Mouse (Mus musculus): ENCODE results near the gene 6430571L13Rik. TPM values are rescaled to one million over a fixed set of nuclear protein-coding genes. Genes with fewer than 3 reads are reported as not detected.
"Not testable (repeated sequence)": the region's sequence is repeated elsewhere in the genome, so short reads cannot be mapped to it uniquely, and the experiment has no call there.

6430571L13Rik gene
- total RNA-seq, 2 experiments from 2014 or later, result 0.07 to 0.08 TPM

DNA sequence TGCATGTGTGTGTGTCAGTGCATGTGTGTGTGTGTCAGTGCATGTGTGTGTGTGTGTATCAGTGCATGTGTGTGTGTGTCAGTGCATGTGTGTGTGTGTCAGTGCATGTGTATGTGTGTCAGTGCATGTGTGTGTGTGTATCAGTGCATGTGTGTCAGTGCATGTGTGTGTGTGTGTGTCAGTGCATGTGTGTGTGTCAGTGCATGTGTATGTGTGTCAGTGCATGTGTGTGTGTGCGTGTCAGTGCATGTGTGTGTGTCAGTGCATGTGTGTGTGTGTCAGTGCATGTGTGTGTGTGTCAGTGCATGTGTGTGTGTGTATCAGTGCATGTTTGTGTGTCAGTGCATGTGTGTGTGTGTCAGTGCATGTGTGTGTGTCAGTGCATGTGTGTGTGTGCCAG, 33.7 kb upstream of the 6430571L13Rik start:
- ATAC-seq (replicated peaks; ENCODE audit: poor library complexity), result not testable (repeated sequence)

DNA sequence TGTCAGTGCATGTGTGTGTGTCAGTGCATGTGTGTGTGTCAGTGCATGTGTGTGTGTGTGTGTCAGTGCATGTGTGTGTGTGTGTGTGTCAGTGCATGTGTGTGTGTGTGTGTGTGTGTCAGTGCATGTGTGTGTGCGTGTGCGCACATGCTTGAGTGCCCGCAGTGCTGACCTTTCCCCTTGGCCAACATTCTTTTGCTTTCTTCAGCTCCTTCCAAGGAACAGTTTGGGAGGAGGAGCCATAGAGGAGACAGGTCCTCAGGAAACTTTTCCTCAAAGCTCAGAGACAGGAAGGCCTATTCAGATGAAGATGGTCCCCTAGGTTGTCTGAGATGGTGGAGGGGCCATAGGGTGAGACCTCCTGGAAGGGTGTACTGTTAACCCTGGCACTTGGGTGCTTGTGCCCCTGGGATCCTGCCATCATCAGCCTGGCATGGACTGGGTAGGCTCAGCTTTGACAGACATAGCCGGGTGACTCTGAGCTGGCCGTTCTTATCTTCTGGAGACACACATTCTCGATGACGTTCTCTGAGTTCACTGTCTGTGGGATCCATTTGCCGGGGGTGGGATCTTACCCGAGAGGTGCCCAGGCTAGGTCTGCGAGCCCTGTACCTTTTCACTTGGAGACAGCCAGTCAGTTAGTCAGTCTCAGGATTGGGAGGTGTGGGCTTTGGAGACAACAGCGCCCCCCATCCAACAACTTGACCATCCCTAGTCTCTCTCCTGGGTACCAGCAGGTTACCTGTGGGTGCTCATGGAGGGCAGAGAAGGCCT, 33.1 kb upstream of the 6430571L13Rik start:
- ATAC-seq (replicated peaks; ENCODE audit: poor library complexity), result peak; percentile 80

DNA sequence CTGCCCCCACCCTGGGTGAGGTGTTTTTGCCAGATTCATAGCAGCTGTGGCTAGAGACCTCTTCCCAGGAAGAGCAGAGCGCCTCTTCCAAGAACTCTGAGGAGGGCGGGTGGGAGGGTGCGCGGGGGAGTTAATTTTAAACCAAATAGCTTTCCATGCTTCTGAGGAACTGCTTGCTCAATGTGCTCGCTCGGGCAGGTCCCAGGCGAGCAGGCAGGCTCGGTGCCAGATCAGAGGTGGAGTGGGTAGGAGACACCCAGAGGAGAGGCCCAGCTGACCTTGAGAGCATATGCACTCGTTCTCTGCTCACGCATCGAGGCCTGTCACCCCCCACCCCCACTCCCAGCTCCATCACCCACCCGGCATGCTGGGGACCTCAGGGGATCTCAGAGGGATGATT, 32.5 kb upstream of the 6430571L13Rik start:
- ATAC-seq (replicated peaks; ENCODE audit: poor library complexity), result peak; percentile 15; the same call in 1 of the 2 replicates

DNA sequence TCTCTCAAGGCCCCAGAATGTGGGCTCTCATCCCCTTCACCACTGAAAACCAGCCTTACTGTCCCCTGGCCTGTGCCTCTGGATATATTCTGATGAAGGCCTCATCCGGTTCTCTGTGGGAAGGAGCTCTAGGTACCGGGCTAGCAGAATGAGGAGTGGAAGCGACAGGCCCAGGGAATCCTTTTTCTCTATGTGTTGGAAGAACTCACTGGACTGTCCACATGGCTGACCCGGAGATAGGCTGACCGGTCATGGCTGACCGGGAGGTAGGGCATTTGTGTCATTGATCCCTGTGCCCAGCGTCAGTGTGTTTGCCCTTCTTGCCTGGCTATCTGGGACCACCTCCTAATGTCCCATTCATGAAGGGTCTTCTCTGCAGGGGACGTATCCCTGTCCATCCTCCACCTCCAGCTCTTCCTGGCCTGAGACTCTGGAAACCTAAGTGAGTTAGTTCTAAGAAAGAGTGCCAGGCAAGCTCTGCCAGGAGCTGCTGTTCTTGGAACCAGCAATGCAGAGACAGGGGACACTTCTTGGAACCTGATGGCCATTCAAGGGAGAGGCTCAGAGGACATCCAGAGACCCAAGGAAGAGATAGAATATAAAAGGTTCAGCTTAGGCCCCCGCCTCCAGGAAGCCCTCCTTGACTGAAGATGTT, 31.9 kb upstream of the 6430571L13Rik start:
- no peak for ATAC-seq (replicated peaks; ENCODE audit: poor library complexity)

DNA sequence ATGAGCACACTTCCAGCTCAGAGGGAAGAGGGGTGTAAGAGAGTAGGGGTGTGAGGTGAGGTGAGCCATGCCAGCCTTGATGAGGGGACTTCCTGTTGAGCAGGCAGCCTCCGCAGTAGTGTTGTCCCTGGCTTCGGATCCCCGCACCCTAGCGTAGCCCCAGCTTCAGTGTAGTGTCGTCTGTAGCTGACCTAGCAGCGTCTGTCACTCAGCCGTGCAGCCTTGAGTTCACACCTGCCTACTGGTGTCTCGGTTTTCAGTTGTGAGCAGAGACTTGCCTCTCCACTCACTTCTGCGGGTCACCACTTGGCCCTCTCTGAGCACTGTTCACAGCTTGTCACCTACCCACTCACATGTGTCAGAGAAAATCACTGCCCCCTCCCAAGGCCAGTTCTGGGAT, 31.2 kb upstream of the 6430571L13Rik start:
- ATAC-seq (replicated peaks; ENCODE audit: poor library complexity), result no peak

DNA sequence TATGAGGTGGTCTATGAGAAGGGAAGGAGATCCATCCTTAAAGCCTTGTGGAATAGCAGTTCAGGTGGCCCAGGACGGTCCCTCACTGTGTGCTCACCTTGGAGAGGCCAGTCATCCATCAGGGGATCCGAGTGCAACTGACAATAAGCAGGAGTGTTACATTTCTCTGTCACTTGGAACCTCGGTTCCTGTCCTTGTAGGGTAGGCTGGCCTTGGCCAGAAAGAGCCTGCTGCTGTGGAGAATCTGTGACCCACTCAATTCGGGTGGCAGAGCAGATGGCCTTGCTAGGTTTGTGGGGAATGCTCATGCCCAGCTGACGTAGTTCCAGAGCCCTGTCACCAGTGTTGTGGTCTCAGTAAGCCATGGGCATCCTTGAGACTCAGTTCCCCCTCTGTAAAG, 30.8 kb upstream of the 6430571L13Rik start:
- no peak for ATAC-seq (replicated peaks; ENCODE audit: poor library complexity)

DNA sequence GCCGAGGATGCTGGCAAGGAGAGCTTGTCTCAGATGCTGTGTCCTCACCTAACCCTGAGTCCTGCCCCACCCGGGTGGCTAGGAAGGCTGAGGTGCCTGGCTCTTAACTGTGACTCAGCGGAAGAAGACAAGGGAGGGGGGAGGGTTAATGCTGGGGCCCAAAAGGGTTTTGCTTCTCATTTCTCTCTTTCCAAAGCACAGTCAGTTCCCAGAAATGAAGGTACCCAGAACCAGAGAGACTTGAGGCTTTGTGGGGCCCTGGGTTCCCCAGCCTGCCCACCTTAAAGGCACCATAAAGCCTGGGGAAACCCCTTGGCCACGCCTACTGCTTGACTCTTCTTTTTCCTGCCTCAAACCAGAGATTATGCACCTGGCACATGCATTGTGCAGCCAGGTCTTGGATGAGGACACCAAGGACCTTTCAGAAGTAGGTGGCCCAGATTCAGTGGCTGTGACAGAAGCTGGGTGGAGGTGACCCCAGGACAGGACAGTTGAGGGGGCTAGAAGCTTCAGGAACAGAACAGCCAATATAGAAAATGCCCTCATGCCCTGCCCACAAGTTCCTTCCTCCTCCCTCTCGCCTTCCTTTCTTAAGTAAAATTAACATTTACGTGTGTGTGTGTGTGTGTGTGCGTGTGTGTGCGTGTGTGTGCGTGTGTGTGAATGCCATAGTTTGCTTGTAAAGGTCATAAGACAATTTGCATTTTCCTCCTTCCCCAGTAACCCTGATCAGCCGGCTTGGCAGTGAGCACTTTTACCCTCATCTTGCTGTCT, 27.4 kb upstream of the 6430571L13Rik start:
- peak; percentile 83 for ATAC-seq (replicated peaks; ENCODE audit: poor library complexity)

DNA sequence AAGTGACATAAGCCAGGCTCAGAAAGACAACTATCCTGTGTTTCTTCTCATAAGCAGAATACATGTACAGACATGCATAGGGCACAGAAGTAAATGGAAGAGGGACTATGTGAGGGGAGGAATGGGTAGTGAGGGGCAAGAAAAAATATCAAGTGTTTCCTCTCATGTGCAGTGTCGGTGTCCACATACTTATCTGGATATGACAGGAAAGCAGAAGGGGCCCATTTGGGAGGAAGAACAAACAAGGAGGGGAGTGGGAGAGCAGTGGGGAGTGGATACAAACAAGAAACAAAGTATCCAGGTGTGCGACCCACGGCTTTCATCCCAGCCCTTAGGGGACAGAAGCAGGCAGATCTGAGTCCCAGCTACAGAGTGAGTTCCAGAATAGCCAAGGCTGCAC, 26.5 kb upstream of the 6430571L13Rik start:
- ATAC-seq (replicated peaks; ENCODE audit: poor library complexity), result no peak

DNA sequence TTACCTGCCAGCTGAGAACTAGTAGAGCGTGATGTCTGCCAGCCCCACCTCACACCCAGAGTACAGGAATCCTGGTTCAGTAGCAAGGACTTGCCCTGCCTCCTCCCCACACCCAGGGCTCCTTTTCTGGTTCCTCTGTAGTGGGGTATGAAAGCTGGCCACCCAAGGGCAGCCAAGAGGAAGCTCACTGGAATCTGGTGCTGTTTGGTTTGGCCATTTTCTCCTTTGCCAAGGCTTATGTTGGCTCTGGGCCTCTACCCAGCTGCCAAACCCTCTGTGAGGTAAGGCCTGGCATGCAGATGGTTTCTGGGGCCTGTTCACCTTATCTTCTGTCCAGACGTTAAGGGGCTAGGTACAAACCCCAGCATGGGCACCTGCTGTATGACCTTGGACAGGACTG, 24.6 kb upstream of the 6430571L13Rik start:
- ATAC-seq (replicated peaks; ENCODE audit: poor library complexity), result no peak

DNA sequence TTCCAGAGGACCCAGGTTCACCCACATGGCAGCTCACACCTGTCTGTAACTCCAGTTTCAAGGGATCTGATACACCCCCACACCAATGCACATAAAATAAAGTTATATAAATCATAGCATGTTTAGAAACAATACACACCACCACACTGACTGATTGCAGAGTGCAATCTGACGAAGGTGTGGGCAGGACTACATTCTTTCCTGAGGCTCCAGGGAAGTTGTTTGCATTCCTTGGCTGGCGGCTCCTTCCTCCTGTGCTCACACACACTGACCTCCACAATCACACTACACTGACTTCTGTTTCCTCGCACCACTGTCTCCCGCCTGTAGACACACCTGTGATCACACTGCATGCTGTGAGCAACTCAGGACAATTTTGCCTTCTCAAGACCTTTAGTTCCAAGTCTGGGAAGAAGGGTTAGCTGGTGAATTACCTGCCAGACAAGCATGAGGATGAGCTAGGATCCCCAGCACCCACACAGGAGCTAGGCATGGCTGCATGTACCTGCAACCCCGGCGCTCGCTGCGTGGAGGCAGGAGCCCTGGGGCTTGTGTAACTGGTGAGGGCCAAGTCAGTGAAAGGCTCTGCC, 17.8 kb upstream of the 6430571L13Rik start:
- ATAC-seq (replicated peaks; ENCODE audit: poor library complexity), result no peak

DNA sequence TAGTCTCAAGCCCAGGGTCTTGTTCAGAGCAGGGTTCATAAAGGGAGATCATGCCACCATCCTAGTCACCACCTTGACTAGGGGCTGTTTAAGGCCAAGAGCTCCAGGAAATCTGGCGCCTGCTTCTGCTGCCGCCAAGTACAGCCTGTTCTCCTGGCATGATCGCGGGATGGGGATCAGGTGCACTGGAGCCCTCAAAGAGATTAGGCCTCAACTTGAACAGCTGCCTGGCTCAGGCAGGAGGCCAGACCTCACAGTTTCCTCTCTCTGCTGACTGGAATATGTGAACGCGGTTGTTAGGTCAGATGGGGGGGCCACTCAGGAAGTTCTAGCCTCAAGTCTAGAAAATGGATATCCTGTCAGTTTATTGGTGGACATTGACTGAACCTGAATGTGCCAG, 16.8 kb upstream of the 6430571L13Rik start:
- peak; percentile 82 for ATAC-seq (replicated peaks; ENCODE audit: poor library complexity)

DNA sequence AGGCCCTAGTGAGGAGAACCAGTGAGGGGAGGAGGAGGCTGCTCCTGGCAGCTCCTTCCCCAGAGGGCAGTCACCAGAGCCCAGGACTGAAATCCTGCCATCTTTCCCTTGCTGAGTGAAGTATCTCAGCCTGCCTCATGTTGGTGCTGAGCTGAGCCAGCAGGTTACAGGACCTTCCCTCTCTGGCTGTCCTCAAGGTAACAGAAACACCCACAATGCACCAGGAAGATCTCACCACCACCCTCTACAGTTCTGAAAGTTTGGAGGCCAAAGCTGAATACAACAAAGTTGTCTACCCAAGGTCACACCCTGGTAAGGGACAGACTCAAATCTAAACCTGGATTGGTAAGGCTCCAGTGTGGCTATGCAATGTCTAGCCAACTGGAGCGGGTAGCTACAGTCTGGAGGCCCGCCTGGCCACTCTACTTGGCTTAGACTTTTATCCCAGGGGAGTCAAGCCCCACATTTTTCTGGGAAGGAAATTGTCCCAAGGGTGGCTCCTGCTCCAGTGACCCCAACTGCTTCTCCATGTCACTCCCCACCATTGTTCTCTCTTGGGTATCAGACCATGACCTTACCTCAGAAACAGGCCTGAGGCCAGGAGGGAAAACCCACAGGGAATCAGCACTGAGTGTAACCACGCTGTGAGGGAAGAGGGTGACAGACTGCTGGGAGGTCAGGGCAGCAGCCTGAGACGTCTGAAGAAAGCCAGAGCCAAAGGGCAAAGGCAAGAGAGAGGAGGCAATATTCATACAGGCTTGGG, 15.4 kb upstream of the 6430571L13Rik start:
- no peak for ATAC-seq (replicated peaks; ENCODE audit: poor library complexity)

DNA sequence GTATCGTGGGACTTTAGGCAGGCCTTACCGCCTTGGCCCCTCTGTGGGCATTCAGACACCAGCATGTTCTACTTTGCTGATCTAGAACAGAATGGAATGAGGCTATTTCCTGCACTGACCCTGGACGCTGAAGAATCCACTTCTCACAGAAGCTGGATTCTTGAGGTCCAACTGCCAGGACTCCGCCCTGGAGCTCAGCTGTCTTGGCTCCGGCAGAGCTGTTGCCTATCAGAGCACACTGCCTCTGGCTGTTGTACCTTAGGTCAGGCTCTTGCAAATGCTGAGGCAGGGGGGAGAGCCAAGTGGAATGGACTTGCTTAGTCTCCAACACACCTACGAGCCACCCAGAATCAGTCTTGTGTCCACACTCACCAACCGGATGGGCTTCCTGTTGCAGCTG, 14.5 kb upstream of the 6430571L13Rik start:
- ATAC-seq (replicated peaks; ENCODE audit: poor library complexity), result peak; percentile 32; the same call in 1 of the 2 replicates

DNA sequence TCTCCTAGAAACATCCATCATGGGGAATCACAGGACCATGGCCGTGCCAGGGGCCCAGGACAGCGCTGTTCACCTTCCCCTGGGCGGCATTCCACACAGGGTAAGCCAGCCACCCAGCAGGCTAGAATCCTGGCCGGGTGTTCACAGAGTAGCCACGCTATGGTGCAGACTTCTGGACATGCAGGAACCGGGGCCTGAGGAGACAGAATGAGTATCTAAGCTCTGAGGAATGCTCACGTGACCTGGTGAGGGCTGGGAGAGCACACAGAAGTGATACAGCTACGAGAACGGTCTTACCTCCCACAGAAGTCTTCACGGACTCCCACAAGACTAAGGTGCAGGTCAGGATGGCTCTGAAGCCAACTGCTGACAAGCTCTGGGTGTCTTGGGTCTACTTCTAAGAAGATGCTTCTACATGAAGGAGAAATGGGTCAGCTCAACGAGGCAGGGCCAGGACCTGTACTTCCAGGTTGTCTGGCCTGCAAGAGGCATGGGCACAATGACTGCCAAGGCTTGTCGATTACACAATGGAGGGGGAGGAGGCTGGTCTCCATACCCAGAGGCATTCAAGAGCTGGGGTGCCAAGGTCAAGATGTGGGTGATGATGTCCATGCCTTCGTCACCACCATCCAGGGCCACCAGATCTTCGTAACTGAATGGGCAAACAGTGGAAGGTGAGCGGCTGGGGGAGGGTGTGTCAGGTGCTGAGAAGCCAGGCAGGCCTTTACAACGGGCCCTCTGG, 12.4 kb upstream of the 6430571L13Rik start:
- no peak for ATAC-seq (replicated peaks; ENCODE audit: poor library complexity)

DNA sequence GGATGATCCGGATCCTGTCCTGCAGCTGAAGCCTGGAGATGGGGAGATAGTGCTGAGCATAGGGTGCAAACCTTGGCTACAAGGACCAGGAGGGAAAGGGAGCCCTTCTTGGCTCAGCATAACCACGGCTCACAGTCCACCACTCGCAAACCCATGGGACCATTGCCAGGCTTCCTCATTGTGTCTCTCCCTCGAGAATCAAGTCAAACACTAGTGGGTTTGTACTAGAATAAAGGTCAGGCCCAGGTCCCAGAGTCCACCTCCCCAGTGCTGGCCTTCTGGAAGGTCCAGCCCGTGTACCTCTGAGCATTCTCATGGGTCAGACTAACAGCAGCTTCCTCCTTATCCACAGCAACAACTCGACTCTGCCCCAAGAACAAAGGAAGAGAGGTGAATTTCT, 9.6 kb upstream of the 6430571L13Rik start:
- no peak for ATAC-seq (replicated peaks; ENCODE audit: poor library complexity)

DNA sequence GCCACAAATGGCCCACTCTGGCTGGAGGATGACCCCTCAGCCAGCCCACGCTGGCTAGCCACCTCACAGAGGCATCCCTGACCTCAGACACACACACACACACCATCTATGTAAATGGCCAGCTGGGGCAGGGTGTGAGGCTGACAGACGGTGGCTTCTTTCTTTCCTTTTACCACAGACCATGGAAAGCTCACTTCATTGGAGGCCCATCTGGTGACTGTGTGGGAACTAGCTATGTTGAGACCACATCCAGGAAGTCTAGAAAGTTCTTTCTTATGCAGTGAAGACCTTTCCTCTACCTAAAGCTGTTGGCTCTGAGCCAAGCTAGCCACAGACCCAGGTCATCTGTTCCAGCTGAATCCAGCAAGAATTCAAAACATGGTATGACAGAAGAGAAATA, 6.7 kb upstream of the 6430571L13Rik start:
- ATAC-seq (replicated peaks; ENCODE audit: poor library complexity), result no peak

DNA sequence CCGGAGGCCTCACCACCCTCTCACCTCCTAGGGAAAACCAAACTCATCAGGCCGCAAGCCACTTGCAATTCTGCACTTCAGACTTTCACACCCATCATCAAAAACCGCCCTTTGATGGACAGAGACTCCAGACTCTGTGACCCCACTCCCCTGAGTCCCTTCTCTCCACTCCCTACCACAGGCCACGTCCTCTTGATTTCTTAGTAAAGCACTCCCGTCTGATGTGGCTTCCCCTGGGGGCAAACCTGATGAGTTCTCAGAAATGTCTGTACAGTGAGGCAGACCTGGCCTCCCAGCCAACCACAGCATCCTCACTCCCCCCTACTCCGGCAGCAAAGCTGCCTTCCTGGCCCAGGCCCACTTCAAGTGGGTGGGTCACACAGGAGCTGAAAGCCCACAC, 6.0 kb upstream of the 6430571L13Rik start:
- ATAC-seq (replicated peaks; ENCODE audit: poor library complexity), result no peak

DNA sequence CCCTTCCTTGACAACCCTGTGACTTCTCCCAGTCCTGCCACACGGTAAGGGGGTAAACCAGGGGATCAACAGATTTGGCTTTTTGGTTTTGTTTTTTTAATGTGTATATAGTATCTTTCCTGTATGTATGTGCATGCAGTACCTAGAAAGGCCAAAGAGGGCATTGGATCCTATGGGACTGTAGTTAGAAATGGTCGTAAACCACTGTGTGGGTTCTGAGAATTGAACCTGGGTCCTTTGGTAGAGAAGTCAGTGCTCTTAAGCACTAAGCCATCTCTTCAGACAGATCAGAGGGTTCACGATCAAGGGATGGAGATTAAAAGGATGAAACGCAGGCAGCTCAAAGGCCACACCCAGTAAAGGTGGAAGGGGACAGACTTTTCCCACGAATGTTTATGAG, 5.4 kb upstream of the 6430571L13Rik start:
- ATAC-seq (replicated peaks; ENCODE audit: poor library complexity), result no peak

DNA sequence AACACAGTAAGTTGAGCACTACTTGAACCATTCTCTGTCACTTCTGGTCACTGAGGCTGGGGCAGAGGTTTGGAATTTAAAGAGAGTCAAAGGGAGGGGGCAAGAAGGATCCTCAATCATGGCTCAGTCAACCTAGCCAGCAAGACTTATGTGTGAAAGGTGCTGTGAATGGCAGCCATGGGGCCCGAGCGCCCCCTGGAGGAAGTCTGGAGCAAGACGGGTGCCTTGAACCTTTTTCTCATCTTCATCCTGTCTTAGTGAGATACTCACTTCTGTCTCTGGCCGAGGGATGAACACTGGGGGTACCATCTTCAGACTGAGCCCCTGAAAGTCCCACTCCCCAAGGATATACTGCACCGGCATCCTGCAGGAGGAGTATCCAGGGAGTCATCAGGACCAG, 4.5 kb upstream of the 6430571L13Rik start:
- peak; percentile 69 for ATAC-seq (replicated peaks; ENCODE audit: poor library complexity)

DNA sequence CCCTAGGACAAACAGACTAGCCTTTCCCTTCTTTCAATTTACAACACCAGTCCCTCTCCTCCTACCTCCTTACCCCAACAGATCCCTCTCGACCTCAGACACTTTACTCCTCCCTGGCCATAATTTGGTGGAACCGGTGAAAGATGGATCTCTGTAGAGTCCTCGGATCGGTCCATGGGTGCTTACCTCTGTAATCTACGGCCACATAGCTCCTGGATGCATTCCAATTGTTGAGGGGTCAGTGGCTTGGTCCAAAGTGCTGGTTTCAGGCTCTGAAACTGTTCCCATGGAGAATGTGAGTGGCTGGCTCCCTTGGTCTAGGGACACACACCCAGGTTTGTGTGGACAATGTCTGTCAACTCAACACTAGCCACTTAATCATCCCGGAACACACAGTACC, 4.0 kb upstream of the 6430571L13Rik start:
- ATAC-seq (replicated peaks; ENCODE audit: poor library complexity), result no peak

Measured in megakaryocyte progenitor cell, adult 5-6 weeks (primary cell).